Mouse (Mus musculus) mouse trophoblast stem cell (cell line): Measurements from ENCODE around the gene A4gnt.
"Not testable (repeated sequence)": the region's sequence is repeated elsewhere in the genome, so short reads cannot be mapped to it uniquely, and the experiment has no call there.

Experiments
- in situ Hi-C, 2 experiments: fragments of 300-500 bp; cut with MseI, MboI; formaldehyde crosslinking; loops; 2 replicates in 1 of 2; 3 replicates in 1 of 2; pipeline ENCODE4 v1.15.1; 2025

A4gnt gene

GRCm38 (mm10) chr9:99612202-99612601 is at the start of gene A4gnt:
Gene A4gnt, plus strand, starts transcription at chr9:99612502.
- in situ Hi-C loops: no loop called here

GRCm38 (mm10) chr9:99563714-99564113 is 48.6 kb upstream of the A4gnt start:
- in situ Hi-C loops: no loop called here

GRCm38 (mm10) chr9:99568023-99568346 is 44.3 kb upstream of the A4gnt start:
- in situ Hi-C loops: no loop called here

GRCm38 (mm10) chr9:99568347-99569070 is 43.8 kb upstream of the A4gnt start, which contains the start of gene Armc8:
Gene Armc8, minus strand, starts transcription at chr9:99568899.
- in situ Hi-C loops: no loop called here

- in situ Hi-C loops: no loop called here
These were observed 43.3 kb upstream of the A4gnt start for GRCm38 (mm10) chr9:99569071-99569397.

- in situ Hi-C loops: no loop called here
These were observed 36.4 kb upstream of the A4gnt start, which contains the start of gene Dbr1 for GRCm38 (mm10) chr9:99575677-99576480. Gene Dbr1, plus strand, starts transcription at chr9:99575799.

- in situ Hi-C loops: no loop called here
These were observed 31.6 kb upstream of the A4gnt start for GRCm38 (mm10) chr9:99580655-99581054.

- in situ Hi-C loops: loop anchor here in 1 of 2 experiments (5.0 kb wide), 1 partner anchor 70 kb away; no protein-coding TSS in a partner anchor
These were observed 24.6 kb upstream of the A4gnt start for GRCm38 (mm10) chr9:99587505-99588202.

GRCm38 (mm10) chr9:99591144-99591543 is 21.2 kb upstream of the A4gnt start:
- in situ Hi-C loops: no loop called here

- in situ Hi-C loops: not testable (repeated sequence)
These were observed 13.2 kb upstream of the A4gnt start for GRCm38 (mm10) chr9:99599127-99599526.

GRCm38 (mm10) chr9:99603566-99603965 is 8.7 kb upstream of the A4gnt start:
- in situ Hi-C loops: no loop called here

GRCm38 (mm10) chr9:99619688-99620087 is 7.4 kb downstream of the A4gnt start:
- in situ Hi-C loops: no loop called here

GRCm38 (mm10) chr9:99620196-99620595 is 7.9 kb downstream of the A4gnt start:
- in situ Hi-C loops: no loop called here

GRCm38 (mm10) chr9:99622034-99622433 is 9.7 kb downstream of the A4gnt start:
- in situ Hi-C loops: no loop called here

GRCm38 (mm10) chr9:99622966-99623365 is 10.7 kb downstream of the A4gnt start:
- in situ Hi-C loops: no loop called here

- in situ Hi-C loops: no loop called here
These were observed 11.8 kb downstream of the A4gnt start for GRCm38 (mm10) chr9:99624117-99624516.

GRCm38 (mm10) chr9:99628581-99628980 is 16.3 kb downstream of the A4gnt start:
- in situ Hi-C loops: no loop called here

- in situ Hi-C loops: no loop called here
These were observed 17.1 kb downstream of the A4gnt start, which contains the start of gene Dzip1l for GRCm38 (mm10) chr9:99629281-99630011. Gene Dzip1l, plus strand, starts transcription at chr9:99629496.

- in situ Hi-C loops: no loop called here
These were observed 17.8 kb downstream of the A4gnt start for GRCm38 (mm10) chr9:99630071-99630470.

- in situ Hi-C loops: no loop called here
These were observed 18.3 kb downstream of the A4gnt start for GRCm38 (mm10) chr9:99630528-99631125.

GRCm38 (mm10) chr9:99631781-99632180 is 19.5 kb downstream of the A4gnt start:
- in situ Hi-C loops: no loop called here
